18 mouse cellular contexts compared by ENCODE assay signal in genomic region chr17:10040375-10040774, GRCm38 (mm10).
DNase-seq lines count a peak whose midpoint lies in the region; ATAC-seq and TF ChIP-seq lines count a peak whose summit lies in the region.
"Had no signal": no experiment of that assay in that cellular context is flagged by ENCODE, and none has a peak within 500 bp of the region (broad histone marks: within the 10 kb centered on the region; RNA-seq: fewer than 3 reads in every experiment).

No protein-coding gene starts in this region.

- ATAC-seq in heart, embryonic 16.5 days (replicated peaks; ENCODE audit: extremely low read depth, insufficient read depth, low FRiP score), result no peak
- ATAC-seq in liver, embryonic 12.5 days, result no peak
- ATAC-seq in liver, postnatal 0 days, result no peak
- ATAC-seq: intestine, embryonic 15.5 days had no signal

- no peak overlapping the region for H3K9ac ChIP-seq in heart, embryonic 16.5 days (ENCODE audit: low read length)
- no peak overlapping the region for H3K9ac ChIP-seq in liver, embryonic 12.5 days
- no peak overlapping the region for H3K9ac ChIP-seq in liver, postnatal 0 days (replicated peaks)
- H3K9ac ChIP-seq: hindbrain, embryonic 15.5 days; intestine, embryonic 15.5 days; liver, embryonic 15.5 days had no signal

- intact Hi-C loops in gastrocnemius, adult 2 months (cut with DNase I), result no loop called here
- intact Hi-C loops in heart, postnatal 25 days (cut with DNase I), result loop anchor here (10.0 kb wide), 1 partner anchor 454 kb away; no protein-coding TSS in a partner anchor

- 37% methylated on average over 4 of the region's 4 CpGs for WGBS in heart, embryonic 16.5 days
- 42% methylated on average over 4 of the region's 4 CpGs for WGBS in liver, embryonic 12.5 days (ENCODE audit: insufficient replicate concordance)
- WGBS in liver, postnatal 0 days (ENCODE audit: insufficient replicate concordance), result 42% methylated on average over 4 of the region's 4 CpGs

- H3K9me3 ChIP-seq in heart, embryonic 16.5 days (replicated peaks; ENCODE audit: control insufficient read depth, low read length), result no peaks in the 10 kb centered on the region
- H3K9me3 ChIP-seq in liver, embryonic 12.5 days (replicated peaks), result no peaks in the 10 kb centered on the region
- no peaks in the 10 kb centered on the region for H3K9me3 ChIP-seq in liver, postnatal 0 days (ENCODE audit: low read length)
- H3K9me3 ChIP-seq: G1E; hindbrain, embryonic 15.5 days; intestine, embryonic 15.5 days; limb, embryonic 10.5 days; liver, embryonic 15.5 days had no signal

- no peaks in the 10 kb centered on the region for H3K36me3 ChIP-seq in heart, embryonic 16.5 days (ENCODE audit: control insufficient read depth, insufficient read depth)
- H3K36me3 ChIP-seq in liver, embryonic 12.5 days, result no peaks in the 10 kb centered on the region
- H3K36me3 ChIP-seq in liver, postnatal 0 days (replicated peaks; ENCODE audit: insufficient read depth, low read length), result no peaks in the 10 kb centered on the region
- H3K36me3 ChIP-seq: G1E; hindbrain, embryonic 15.5 days; intestine, embryonic 15.5 days; limb, embryonic 10.5 days; liver, embryonic 15.5 days had no signal

- no peak overlapping the region for H3K4me2 ChIP-seq in heart, embryonic 16.5 days (ENCODE audit: low read depth, low read length)
- no peak overlapping the region for H3K4me2 ChIP-seq in liver, embryonic 12.5 days
- no peak overlapping the region for H3K4me2 ChIP-seq in liver, postnatal 0 days (ENCODE audit: low read depth, low read length)
- H3K4me2 ChIP-seq: hindbrain, embryonic 15.5 days; intestine, embryonic 15.5 days; liver, embryonic 15.5 days had no signal

- DNase-seq in gastrocnemius, adult 2 months, result no peak
- DNase-seq in gastrocnemius, postnatal 10 days, result no peak
- no peak for DNase-seq in heart, postnatal 25 days (ENCODE audit: low spot score)
- DNase-seq in liver, postnatal 0 days, result no peak
- no peak for DNase-seq in urinary bladder, adult 18-20 months (ENCODE audit: low spot score in 2 of 2)
- DNase-seq: cerebellum, adult 18-20 months; cerebellum, postnatal 25 days; gastrocnemius, postnatal 14 days had no signal

- H3K27ac ChIP-seq in gastrocnemius, adult 2 months, result peak overlapping the region; percentile 74
- peak overlapping the region; percentile 54 for H3K27ac ChIP-seq in heart, embryonic 16.5 days (ENCODE audit: low read length)
- H3K27ac ChIP-seq in liver, embryonic 12.5 days, result peak overlapping the region; percentile 45; the same call in 1 of the 2 replicates
- no peak overlapping the region for H3K27ac ChIP-seq in liver, postnatal 0 days (ENCODE audit: low read depth)
- peak overlapping the region; percentile 91 for H3K27ac ChIP-seq in brown adipose tissue, adult 24 weeks (replicated peaks; ENCODE audit: low read depth, low read length)
- H3K27ac ChIP-seq: hindbrain, embryonic 15.5 days; intestine, embryonic 15.5 days; kidney, postnatal 0 days; limb, embryonic 10.5 days; liver, embryonic 15.5 days; stomach, postnatal 0 days had no signal

- no peak overlapping the region for H3K4me3 ChIP-seq in gastrocnemius, adult 2 months
- no peak overlapping the region for H3K4me3 ChIP-seq in heart, embryonic 16.5 days (ENCODE audit: low read length)
- no peak overlapping the region for H3K4me3 ChIP-seq in liver, embryonic 12.5 days
- H3K4me3 ChIP-seq in liver, postnatal 0 days (ENCODE audit: low read depth, low read length), result no peak overlapping the region
- no peak overlapping the region for H3K4me3 ChIP-seq in brown adipose tissue, adult 24 weeks (ENCODE audit: insufficient read depth, low read depth, low read length)
- H3K4me3 ChIP-seq: hindbrain, embryonic 15.5 days; intestine, embryonic 15.5 days; limb, embryonic 10.5 days; liver, embryonic 15.5 days had no signal

- H3K27me3 ChIP-seq in heart, embryonic 16.5 days (ENCODE audit: control insufficient read depth, insufficient read depth, low read length), result no peaks in the 10 kb centered on the region
- no peaks in the 10 kb centered on the region for H3K27me3 ChIP-seq in liver, embryonic 12.5 days (replicated peaks)
- no peaks in the 10 kb centered on the region for H3K27me3 ChIP-seq in liver, postnatal 0 days (ENCODE audit: insufficient read depth, low read length)
- H3K27me3 ChIP-seq: hindbrain, embryonic 15.5 days; intestine, embryonic 15.5 days; liver, embryonic 15.5 days had no signal

- no peak for TF ChIP-seq EP300 in liver, postnatal 0 days (IDR thresholded peaks at IDR 0.05; ENCODE audit: low read depth)

- TF ChIP-seq CTCF in gastrocnemius, adult 2 months (IDR thresholded peaks at IDR 0.05), result no peak
- TF ChIP-seq CTCF in liver, postnatal 0 days (IDR thresholded peaks at IDR 0.05; ENCODE audit: low read depth), result no peak

- H3K4me1 ChIP-seq in heart, embryonic 16.5 days (ENCODE audit: control insufficient read depth, insufficient read depth, low read length), result peaks cover 16% of the 10 kb centered on the region
- H3K4me1 ChIP-seq in liver, embryonic 12.5 days, result peaks cover 21% of the 10 kb centered on the region
- no peaks in the 10 kb centered on the region for H3K4me1 ChIP-seq in liver, postnatal 0 days (ENCODE audit: insufficient read depth)
- H3K4me1 ChIP-seq in brown adipose tissue, adult 24 weeks (ENCODE audit: control insufficient read depth, insufficient read depth, insufficient read length, low read length), result peaks cover 19% of the 10 kb centered on the region
- H3K4me1 ChIP-seq: hindbrain, embryonic 15.5 days; intestine, embryonic 15.5 days had no signal
